ENCODE assay signal across 18 mouse cellular contexts in the genomic region with DNA sequence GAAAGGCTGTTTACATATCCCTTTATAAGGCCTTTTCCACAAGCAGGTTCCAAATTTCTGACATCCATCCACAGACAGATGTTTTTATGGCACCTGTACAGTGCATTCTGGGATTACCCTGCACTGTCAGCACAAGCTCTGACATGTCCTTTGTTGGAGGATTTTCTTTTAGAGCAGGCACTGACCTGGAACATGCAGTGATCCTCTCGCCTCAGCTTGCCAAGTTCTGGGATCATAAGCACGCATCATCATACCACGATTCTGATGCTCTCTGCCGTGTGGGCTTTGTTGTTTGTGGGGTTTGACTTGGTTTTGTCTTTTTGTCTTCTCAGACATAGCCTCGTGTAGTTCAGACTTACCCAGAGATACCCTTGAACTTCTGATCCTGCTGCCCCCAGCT.
DNase-seq lines count a peak whose midpoint lies in the region; ATAC-seq and TF ChIP-seq lines count a peak whose summit lies in the region.
"Had no signal": no experiment of that assay in that cellular context is flagged by ENCODE, and none has a peak within 500 bp of the region (broad histone marks: within the 10 kb centered on the region; RNA-seq: fewer than 3 reads in every experiment).

No protein-coding gene starts in this region.

- H3K9ac ChIP-seq in forebrain, embryonic 16.5 days (replicated peaks; ENCODE audit: low read depth, low read length): no peak overlapping the region
- no peak overlapping the region for H3K9ac ChIP-seq in hindbrain, postnatal 0 days (replicated peaks; ENCODE audit: low read length)
- no peak overlapping the region for H3K9ac ChIP-seq in neural tube, embryonic 14.5 days (replicated peaks; ENCODE audit: low read depth, low read length)
- H3K9ac ChIP-seq: embryonic facial prominence, embryonic 15.5 days; limb, embryonic 13.5 days; liver, postnatal 0 days had no signal

- WGBS in forebrain, embryonic 16.5 days: 33% methylated on average over 5 of the region's 5 CpGs
- WGBS in hindbrain, postnatal 0 days: 49% methylated on average over 5 of the region's 5 CpGs
- WGBS in neural tube, embryonic 14.5 days: 74% methylated on average over 5 of the region's 5 CpGs

- H3K27me3 ChIP-seq in forebrain, embryonic 16.5 days (replicated peaks; ENCODE audit: control insufficient read depth, insufficient read depth, low read length): no peaks in the 10 kb centered on the region
- no peaks in the 10 kb centered on the region for H3K27me3 ChIP-seq in hindbrain, postnatal 0 days (ENCODE audit: insufficient read depth, low read length)
- H3K27me3 ChIP-seq in neural tube, embryonic 14.5 days (ENCODE audit: control insufficient read depth, insufficient read depth, low read length): no peaks in the 10 kb centered on the region
- H3K27me3 ChIP-seq: embryonic facial prominence, embryonic 15.5 days; limb, embryonic 13.5 days had no signal

- DNase-seq in left cerebral cortex, adult 2 months (ENCODE audit: extremely low spot score in 1 of 2, low spot score in 2 of 2): no peak
- no peak for DNase-seq in left cerebral cortex, adult 9 months (ENCODE audit: low spot score in 2 of 2)
- no peak for DNase-seq in hindbrain, postnatal 0 days (ENCODE audit: low spot score)
- DNase-seq in kidney, postnatal 14 days: no peak
- DNase-seq in urinary bladder, postnatal 4 days (ENCODE audit: low spot score in 2 of 2): no peak
- DNase-seq in left cerebral cortex, postnatal 36 days (ENCODE audit: low spot score in 2 of 2): no peak
- DNase-seq: cerebellum, adult 2 months; gastrocnemius, postnatal 14 days; kidney, adult 11 months; kidney, postnatal 36 days; liver, postnatal 0 days; lung, postnatal 36 days; thymus, postnatal 4 days had no signal

- no peak for TF ChIP-seq CTCF in left cerebral cortex, adult 2 months (IDR thresholded peaks at IDR 0.05)
- no peak for TF ChIP-seq CTCF in hindbrain, postnatal 0 days (IDR thresholded peaks at IDR 0.05; ENCODE audit: low read depth)

- intact Hi-C loops in left cerebral cortex, adult 2 months (cut with DNase I): loop anchor here (2.0 kb wide), 1 partner anchor 72 kb away; no protein-coding TSS in a partner anchor
- intact Hi-C loops in left cerebral cortex, postnatal 36 days (cut with DNase I): no loop called here

- no peak for ATAC-seq in forebrain, embryonic 16.5 days
- no peak for ATAC-seq in hindbrain, postnatal 0 days
- ATAC-seq in neural tube, embryonic 14.5 days (ENCODE audit: low read depth): no peak
- ATAC-seq: liver, postnatal 0 days had no signal

- H3K9me3 ChIP-seq in forebrain, embryonic 16.5 days (ENCODE audit: control insufficient read depth, low read length): no peaks in the 10 kb centered on the region
- H3K9me3 ChIP-seq in hindbrain, postnatal 0 days (ENCODE audit: low read length): no peaks in the 10 kb centered on the region
- no peaks in the 10 kb centered on the region for H3K9me3 ChIP-seq in neural tube, embryonic 14.5 days (ENCODE audit: control insufficient read depth, low read length)
- H3K9me3 ChIP-seq: embryonic facial prominence, embryonic 15.5 days; heart, embryonic 10.5 days; limb, embryonic 13.5 days had no signal

- H3K36me3 ChIP-seq in forebrain, embryonic 16.5 days (ENCODE audit: control insufficient read depth, insufficient read depth): no peaks in the 10 kb centered on the region
- no peaks in the 10 kb centered on the region for H3K36me3 ChIP-seq in hindbrain, postnatal 0 days (ENCODE audit: insufficient read depth, low read length)
- no peaks in the 10 kb centered on the region for H3K36me3 ChIP-seq in neural tube, embryonic 14.5 days (ENCODE audit: control insufficient read depth, insufficient read depth, low read length)
- H3K36me3 ChIP-seq: embryonic facial prominence, embryonic 15.5 days; heart, embryonic 10.5 days; limb, embryonic 13.5 days had no signal

- no peak overlapping the region for H3K4me2 ChIP-seq in forebrain, embryonic 16.5 days (ENCODE audit: low read length)
- H3K4me2 ChIP-seq in hindbrain, postnatal 0 days (ENCODE audit: low read depth, low read length): no peak overlapping the region
- no peak overlapping the region for H3K4me2 ChIP-seq in neural tube, embryonic 14.5 days (ENCODE audit: low read depth, low read length)
- H3K4me2 ChIP-seq: embryonic facial prominence, embryonic 15.5 days; limb, embryonic 13.5 days had no signal

- peak overlapping the region; percentile 69 for H3K27ac ChIP-seq in left cerebral cortex, adult 2 months
- peak overlapping the region; percentile 97 for H3K27ac ChIP-seq in forebrain, embryonic 16.5 days (ENCODE audit: low read length)
- H3K27ac ChIP-seq in hindbrain, postnatal 0 days: peak overlapping the region; percentile 89; the same call in 1 of the 2 replicates
- peak overlapping the region; percentile 86; the same call in 1 of the 2 replicates for H3K27ac ChIP-seq in neural tube, embryonic 14.5 days (ENCODE audit: low read depth, low read length)
- H3K27ac ChIP-seq: embryonic facial prominence, embryonic 15.5 days; heart, embryonic 10.5 days; limb, embryonic 13.5 days had no signal

- H3K4me3 ChIP-seq in left cerebral cortex, adult 2 months: no peak overlapping the region
- no peak overlapping the region for H3K4me3 ChIP-seq in forebrain, embryonic 16.5 days (replicated peaks; ENCODE audit: low read length)
- H3K4me3 ChIP-seq in hindbrain, postnatal 0 days (ENCODE audit: low read length): no peak overlapping the region
- H3K4me3 ChIP-seq in neural tube, embryonic 14.5 days (ENCODE audit: low read depth, low read length): no peak overlapping the region
- H3K4me3 ChIP-seq: embryonic facial prominence, embryonic 15.5 days; heart, embryonic 10.5 days; limb, embryonic 13.5 days had no signal

- H3K4me1 ChIP-seq in forebrain, embryonic 16.5 days (replicated peaks; ENCODE audit: control insufficient read depth, insufficient read depth, low read length): peaks cover 60% of the 10 kb centered on the region
- H3K4me1 ChIP-seq in hindbrain, postnatal 0 days (ENCODE audit: insufficient read depth, low read length): peaks cover 32% of the 10 kb centered on the region
- peaks cover 46% of the 10 kb centered on the region for H3K4me1 ChIP-seq in neural tube, embryonic 14.5 days (ENCODE audit: control insufficient read depth, insufficient read depth, low read length)
